Mouse (Mus musculus) left cerebral cortex, adult 2 months (tissue): ENCODE measurements around the gene Scd2. TPM values are rescaled to one million over a fixed set of nuclear protein-coding genes. Genes with fewer than 3 reads are reported as not detected.

Experiments used
- DNase-seq, 2 experiments: peaks; one replicate each; pipeline ENCODE4 v3.0.0; 2021 to 2022; ENCODE audit warnings: low spot score in 2 of 2, mixed read lengths in 1 of 2; ENCODE audit errors: extremely low spot score in 1 of 2
- H3K27ac ChIP-seq: fragments of 200-600 bp; 2 replicates; pipeline ENCODE4 v1.8.1; 2022
- H3K4me3 ChIP-seq: fragments of 200-600 bp; 2 replicates; pipeline ENCODE4 v1.8.1; 2022
- CTCF ChIP-seq: fragments of 200-600 bp; IDR thresholded peaks from 2 replicates; pipeline ENCODE4 v1.8.1; 2022; ENCODE audit warnings: antibody characterized with exemption, mild to moderate bottlenecking, moderate library complexity
- intact Hi-C: fragments of 180-260 bp; cut with DNase I; formaldehyde crosslinking; loops from one replicate; pipeline ENCODE4 v1.15.1; 2025
- total RNA-seq, 2 experiments: library from RNA; stranded (reverse); gene quantifications; 2 replicates each; pipeline ENCODE4 v1.2.3; 2021

Scd2 gene
- total RNA-seq, 2 experiments from 2014 or later, result 580 to 609 TPM

DNA sequence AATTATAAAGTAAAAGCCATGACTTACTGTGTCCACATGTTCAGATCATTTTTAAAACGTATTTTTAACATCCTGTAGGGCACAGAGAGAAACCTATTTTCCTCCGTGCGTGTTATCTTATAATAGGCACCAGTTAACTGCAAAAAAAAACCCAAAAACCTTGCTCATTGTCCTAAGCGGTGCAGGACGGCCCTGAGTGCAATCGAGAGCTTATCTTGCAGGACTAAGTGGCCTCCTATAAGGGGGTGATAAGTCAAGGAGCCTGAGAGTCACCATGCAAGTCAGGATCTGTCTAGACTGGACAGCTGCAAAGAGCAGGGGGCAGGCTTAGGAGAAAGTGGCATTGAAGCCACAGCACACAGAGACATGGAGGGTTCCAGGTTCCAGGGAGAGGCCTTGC is 6.4 kb downstream of the Scd2 start:
- intact Hi-C loops, result loop anchor here (5.0 kb wide), 1 partner anchor 103 kb away; no protein-coding TSS in a partner anchor
- DNase-seq, result no peak

DNA sequence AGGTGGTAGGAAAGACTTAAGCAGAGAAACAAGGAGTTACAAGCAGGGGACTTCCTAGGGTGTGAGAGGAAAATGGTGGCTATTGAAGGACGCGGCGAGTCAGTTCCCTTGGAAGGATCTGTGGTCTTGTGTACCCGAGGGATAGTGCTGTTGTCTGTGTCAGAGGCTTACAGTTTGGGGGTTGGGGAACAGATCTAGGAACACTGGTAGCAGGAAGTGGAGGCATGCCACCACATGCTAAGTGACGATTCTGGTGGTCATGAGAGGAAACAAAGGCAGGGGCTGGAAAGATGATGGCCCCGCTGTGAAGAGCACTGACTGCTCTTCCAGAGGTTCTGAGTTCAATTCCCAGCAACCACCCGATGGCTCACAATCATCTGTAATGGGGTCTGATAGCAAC is 7.0 kb downstream of the Scd2 start:
- intact Hi-C loops, result no loop called here
- no peak for DNase-seq
- H3K27ac ChIP-seq, result peak overlapping the region; percentile 28
- no peak for TF ChIP-seq CTCF
- H3K4me3 ChIP-seq, result peak overlapping the region; percentile 20

More for the DNA sequence above, 6.4 kb downstream of the Scd2 start:
- TF ChIP-seq CTCF, result no peak
- peak overlapping the region; percentile 28 for H3K27ac ChIP-seq
- H3K4me3 ChIP-seq, result peak overlapping the region; percentile 20

GRCm38 (mm10) chr19:44301176-44301575 is 7.7 kb downstream of the Scd2 start:
- DNase-seq, result peak in 1 of 2 experiments; percentile 51
- TF ChIP-seq CTCF, result no peak
- intact Hi-C loops, result no loop called here
- Histone ChIP-seq H3K27ac (peak overlapping the region; percentile 28), H3K4me3 (no peak overlapping the region)

GRCm38 (mm10) chr19:44301671-44302305 is 8.3 kb downstream of the Scd2 start:
- TF ChIP-seq CTCF, result no peak
- DNase-seq, result no peak
- intact Hi-C loops, result no loop called here
- peak overlapping the region; percentile 28 for H3K27ac ChIP-seq
- H3K4me3 ChIP-seq, result no peak overlapping the region

DNA sequence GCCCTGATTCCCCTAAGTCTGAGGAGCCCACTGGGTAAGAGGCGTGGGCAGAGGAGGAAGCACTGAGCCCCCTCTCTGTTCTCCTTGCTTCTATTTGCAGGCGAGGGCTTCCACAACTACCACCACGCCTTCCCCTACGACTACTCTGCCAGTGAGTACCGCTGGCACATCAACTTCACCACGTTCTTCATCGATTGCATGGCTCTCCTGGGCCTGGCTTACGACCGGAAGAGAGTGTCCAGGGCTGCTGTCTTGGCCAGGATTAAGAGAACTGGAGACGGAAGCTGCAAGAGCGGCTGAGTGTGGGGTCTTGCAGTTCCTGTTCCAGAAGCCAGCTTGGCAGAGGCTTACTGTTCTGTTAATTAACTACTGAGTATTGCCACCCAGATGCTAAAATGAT is 9.4 kb downstream of the Scd2 start:
- TF ChIP-seq CTCF, result no peak
- intact Hi-C loops, result loop anchor here (1.0 kb wide), 1 partner anchor 29 kb away; no protein-coding TSS in a partner anchor
- peak in 1 of 2 experiments; percentile 29 for DNase-seq
- Histone ChIP-seq H3K4me3 (no peak overlapping the region; the same call in 1 of the 2 replicates), H3K27ac (peak overlapping the region; percentile 75)

DNA sequence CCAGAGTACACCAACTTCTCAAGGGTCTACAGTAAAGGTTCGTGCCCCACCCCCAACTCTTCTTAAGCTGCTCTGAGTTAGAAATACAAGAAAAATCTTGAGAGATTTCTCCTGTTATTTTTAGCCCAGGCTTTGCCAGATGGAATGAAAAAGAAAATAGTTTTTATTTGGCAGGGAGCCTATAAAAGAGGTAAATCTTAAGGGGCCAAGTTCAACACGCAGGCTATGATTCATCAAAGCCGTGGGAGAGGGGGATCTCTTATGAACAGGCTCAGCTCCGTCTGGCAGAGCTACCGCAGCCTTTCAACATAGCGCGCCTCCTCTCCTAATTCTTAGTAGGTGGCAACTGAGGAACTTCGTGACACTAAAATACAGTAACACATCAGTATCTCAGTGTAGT is 10.0 kb downstream of the Scd2 start:
- peak in 1 of 2 experiments; percentile 57 for DNase-seq
- no peak overlapping the region; the same call in 1 of the 2 replicates for H3K4me3 ChIP-seq
- H3K27ac ChIP-seq, result peak overlapping the region; percentile 75
- intact Hi-C loops, result loop anchor here (1.0 kb wide), 1 partner anchor 29 kb away; no protein-coding TSS in a partner anchor
- no peak for TF ChIP-seq CTCF

DNA sequence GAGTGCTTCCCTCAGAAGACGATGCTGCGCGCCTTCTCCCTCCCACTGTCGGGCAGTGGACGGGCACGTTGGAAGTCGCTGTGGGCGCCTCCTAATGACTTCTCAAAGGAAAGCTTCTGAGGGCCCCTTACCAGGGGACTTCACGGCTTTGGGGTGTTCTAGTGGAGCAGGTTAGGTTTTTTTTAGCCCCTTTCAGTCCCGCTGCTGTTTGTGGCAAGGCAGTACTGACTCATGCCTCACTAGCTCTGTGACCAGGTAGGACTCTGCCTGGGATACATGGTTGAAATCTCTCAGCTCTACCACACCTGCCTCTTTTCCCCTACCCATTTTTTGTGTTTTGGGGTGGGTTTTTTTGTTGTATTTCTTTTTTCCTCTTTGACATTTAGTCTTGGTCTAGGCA is 10.9 kb downstream of the Scd2 start:
- H3K4me3 ChIP-seq, result no peak overlapping the region
- no peak for DNase-seq
- peak overlapping the region; percentile 61 for H3K27ac ChIP-seq
- intact Hi-C loops, result no loop called here
- no peak for TF ChIP-seq CTCF

DNA sequence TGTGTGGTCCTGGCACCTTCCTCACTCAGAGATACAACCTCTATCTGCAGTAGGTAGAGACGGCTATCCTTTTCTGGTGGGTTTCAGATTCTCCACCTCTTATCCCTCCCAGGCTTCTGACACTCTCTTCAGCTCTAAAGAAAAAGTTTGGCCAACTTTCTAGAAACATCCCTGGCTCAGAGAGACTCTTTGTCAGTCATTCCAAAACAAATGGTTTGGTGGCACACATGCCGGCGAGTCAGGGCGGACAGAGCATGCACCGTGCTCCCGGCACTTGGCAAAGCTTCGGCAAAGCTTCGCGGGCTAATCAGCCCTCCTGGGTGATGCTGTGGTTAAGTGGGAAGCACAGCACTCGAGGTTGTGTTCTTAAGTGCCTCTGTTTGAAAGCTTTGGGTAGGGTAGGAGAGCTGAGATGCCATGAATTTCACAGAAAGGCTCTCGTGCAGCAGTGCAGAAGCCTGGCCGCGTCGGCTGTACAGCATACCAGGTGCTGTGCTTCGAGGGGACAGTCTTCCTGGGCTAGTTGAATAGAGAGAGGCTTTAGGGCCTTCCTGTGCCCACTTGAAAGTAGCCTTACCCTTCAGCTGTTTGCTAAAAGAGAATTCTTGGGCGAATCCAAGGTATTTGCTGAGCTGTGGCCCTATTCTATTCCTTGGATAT is 11.5 kb downstream of the Scd2 start:
- TF ChIP-seq CTCF, result no peak
- Histone ChIP-seq H3K27ac (peak overlapping the region; percentile 61; the same call in 1 of the 2 replicates), H3K4me3 (no peak overlapping the region)
- no peak for DNase-seq
- intact Hi-C loops, result no loop called here

- no peak for TF ChIP-seq CTCF
- no peak for DNase-seq
- Histone ChIP-seq H3K4me3 (no peak overlapping the region), H3K27ac (peak overlapping the region; percentile 61; the same call in 1 of the 2 replicates)
- intact Hi-C loops, result no loop called here
These were observed 12.2 kb downstream of the Scd2 start for GRCm38 (mm10) chr19:44305701-44306100.

- no peak overlapping the region; the same call in none of the 2 replicates for H3K27ac ChIP-seq
- no peak for DNase-seq
- H3K4me3 ChIP-seq, result no peak overlapping the region
- no peak for TF ChIP-seq CTCF
- intact Hi-C loops, result no loop called here
These were observed 12.7 kb downstream of the Scd2 start for GRCm38 (mm10) chr19:44306171-44306570.

DNA sequence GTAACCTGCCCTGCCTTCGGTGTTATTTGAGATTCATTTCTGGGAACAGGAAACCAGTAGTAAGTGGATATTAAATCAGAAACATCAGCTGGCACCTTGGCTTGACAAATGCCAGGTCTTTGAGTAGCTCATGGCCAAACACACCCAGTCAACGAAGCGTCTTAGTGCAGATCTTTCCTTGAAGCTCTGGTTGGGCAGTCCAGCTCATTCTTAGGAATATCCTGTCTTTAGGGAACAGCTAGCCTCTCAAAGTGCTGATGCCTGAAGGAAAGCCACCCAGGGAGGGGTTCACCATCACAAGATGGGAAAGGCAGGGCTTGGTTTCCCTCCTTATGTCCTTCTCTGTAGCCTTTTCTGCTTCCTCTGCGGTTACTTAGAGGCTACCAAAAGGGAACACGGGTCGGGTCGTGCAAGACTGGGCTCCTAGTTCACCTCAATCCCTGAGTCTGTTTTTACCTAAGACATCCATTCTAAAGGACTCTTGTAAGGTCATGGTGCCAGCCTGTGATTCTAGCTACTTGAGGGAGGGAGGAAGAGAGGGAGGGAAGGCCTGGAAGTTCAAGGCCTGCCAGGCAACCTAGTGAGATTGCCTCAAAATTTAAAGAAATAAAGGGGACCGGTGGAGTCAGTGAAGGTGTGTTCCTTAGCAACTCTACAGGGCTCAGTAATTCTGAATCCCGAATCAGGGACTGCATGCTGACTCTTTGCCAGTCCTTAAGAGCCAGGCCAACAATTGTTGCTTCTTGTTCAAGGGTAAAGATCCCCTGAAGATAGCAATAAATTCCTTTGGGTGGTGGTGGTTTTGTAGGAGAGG is 13.8 kb downstream of the Scd2 start:
- intact Hi-C loops, result no loop called here
- peak overlapping the region; percentile 32; the same call in 1 of the 2 replicates for H3K27ac ChIP-seq
- no peak for DNase-seq
- TF ChIP-seq CTCF, result no peak
- H3K4me3 ChIP-seq, result no peak overlapping the region
